Mouse (Mus musculus) lung, postnatal 0 days (tissue): ENCODE measurements around the gene Tub.

Experiments
- CTCF ChIP-seq: IDR thresholded peaks from 2 replicates; pipeline ENCODE4 v1.5.1; 2016; ENCODE audit warnings: antibody characterized with exemption, mild to moderate bottlenecking
- EP300 ChIP-seq: IDR thresholded peaks from 2 replicates; pipeline ENCODE4 v1.6.1; 2016; ENCODE audit warnings: antibody characterized with exemption, mild to moderate bottlenecking, control low read depth

- TF ChIP-seq CTCF: no peak
- no peak for TF ChIP-seq EP300
These were observed 13.5 kb upstream of the Tub start for GRCm38 (mm10) chr7:108936591-108936990.
